Mouse (Mus musculus) kidney, postnatal 4 days (tissue): ENCODE data around the gene Gm42715.

Experiments
- DNase-seq, 2 experiments: peaks; one replicate each; pipeline ENCODE4 v3.0.0; 2021; ENCODE audit warnings: mixed read lengths in 2 of 2

Gm42715 gene

GRCm38 (mm10) chr7:127587196-127587595, 67.8 kb downstream of the Gm42715 start:
- no peak for DNase-seq

GRCm38 (mm10) chr7:127588011-127588871, 68.9 kb downstream of the Gm42715 start, which contains the start of the genes Ccdc189 and Rnf40:
Gene Ccdc189 (minus strand): TSS chr7:127588595.
Gene Rnf40 (plus strand): TSS chr7:127588767.
- DNase-seq = peak; percentile 92 to 96

GRCm38 (mm10) chr7:127588901-127589300, 69.5 kb downstream of the Gm42715 start:
- no peak for DNase-seq

- no peak for DNase-seq
Measured at GRCm38 (mm10) chr7:127589637-127590036, 70.3 kb downstream of the Gm42715 start.

GRCm38 (mm10) chr7:127591108-127591507, 71.7 kb downstream of the Gm42715 start:
- DNase-seq = no peak

GRCm38 (mm10) chr7:127592575-127592974, 73.2 kb downstream of the Gm42715 start:
- DNase-seq = no peak

GRCm38 (mm10) chr7:127596747-127597146, 77.4 kb downstream of the Gm42715 start:
- DNase-seq = no peak

- DNase-seq = no peak
Measured at GRCm38 (mm10) chr7:127600612-127601011, 81.2 kb downstream of the Gm42715 start.

- DNase-seq = no peak
Measured at GRCm38 (mm10) chr7:127601735-127602134, 82.4 kb downstream of the Gm42715 start.

- no peak for DNase-seq
Measured at GRCm38 (mm10) chr7:127602903-127603302, 83.5 kb downstream of the Gm42715 start.

- DNase-seq = no peak
Measured at GRCm38 (mm10) chr7:127604256-127604655, 84.9 kb downstream of the Gm42715 start.

GRCm38 (mm10) chr7:127607150-127607549, 87.8 kb downstream of the Gm42715 start:
- DNase-seq = no peak

GRCm38 (mm10) chr7:127611011-127611410, 91.6 kb downstream of the Gm42715 start:
- no peak for DNase-seq

- no peak for DNase-seq
Measured at GRCm38 (mm10) chr7:127611561-127611960, 92.2 kb downstream of the Gm42715 start.

- DNase-seq = no peak
Measured at GRCm38 (mm10) chr7:127613501-127613900, 94.1 kb downstream of the Gm42715 start.

- DNase-seq = no peak
Measured at GRCm38 (mm10) chr7:127614091-127614490, 94.7 kb downstream of the Gm42715 start.

- DNase-seq = peak; percentile 72 to 84
Measured at GRCm38 (mm10) chr7:127614511-127614890, 95.1 kb downstream of the Gm42715 start.

- peak; percentile 79 to 90 for DNase-seq
Measured at GRCm38 (mm10) chr7:127614891-127615843, 95.8 kb downstream of the Gm42715 start, which contains the start of gene Zfp629. Gene Zfp629 (minus strand): TSS chr7:127615797.

GRCm38 (mm10) chr7:127616336-127616735, 97.0 kb downstream of the Gm42715 start:
- no peak for DNase-seq
